Mouse (Mus musculus): ENCODE data around the gene Adam6b. TPM values are rescaled to one million over a fixed set of nuclear protein-coding genes. Genes with fewer than 3 reads are reported as not detected.
A peak's percentile ranks its signal among the peaks of the same experiment; 100 is the strongest.
"Not testable (repeated sequence)": the region's sequence is repeated elsewhere in the genome, so short reads cannot be mapped to it uniquely, and the experiment has no call there.

Gene Adam6b
- polyA plus RNA-seq (2015; fragmentation: Nextera tagmentation; extraction: Ambion mirVana): not detected in 2 replicates

DNA sequence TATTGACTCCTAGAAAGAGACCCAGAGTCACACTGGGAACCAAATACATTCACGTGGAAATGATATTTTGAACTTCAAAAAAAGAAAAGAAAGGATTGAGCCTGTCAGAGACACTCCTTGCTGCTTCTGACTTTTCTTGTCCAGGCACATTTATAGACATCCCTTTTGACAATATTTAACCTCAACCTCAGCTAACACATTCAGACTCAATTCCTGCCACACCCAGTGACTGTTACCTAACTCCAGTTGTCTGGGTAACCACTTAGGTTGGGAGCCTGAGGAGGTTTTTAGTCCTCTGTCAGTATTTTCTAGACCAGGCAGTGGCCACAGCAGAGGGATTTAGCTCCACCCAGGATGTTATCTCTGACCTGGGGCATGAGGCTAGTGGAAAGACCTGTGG is at the start of gene Adam6b:
Gene Adam6b, plus strand, starts transcription at position 301 of the 400 bp plus-strand sequence.
- H3K27ac ChIP-seq; ATAC-seq; H3K4me1 ChIP-seq (replicated peaks); H3K9me3 ChIP-seq; H3K27me3 ChIP-seq; H3K9ac ChIP-seq (replicated peaks); H3K4me3 ChIP-seq (replicated peaks); H3K4me2 ChIP-seq (replicated peaks); H3K36me3 ChIP-seq: not testable (repeated sequence)
- WGBS: 67% methylated on average over 1 of the region's 1 CpGs

- H3K9me3 ChIP-seq: 0 out of 2 replicates have a peak, but pooled peaks cover 5% of the 10 kb centered on the region
- H3K36me3 ChIP-seq: no peaks in the 10 kb centered on the region
- no peaks in the 10 kb centered on the region for H3K27me3 ChIP-seq
- WGBS: 97% methylated on average over 1 of the region's 1 CpGs
- no peak overlapping the region for H3K27ac ChIP-seq
- ATAC-seq: no peak
- H3K4me1 ChIP-seq (replicated peaks): no peaks in the 10 kb centered on the region
- no peak overlapping the region for H3K9ac ChIP-seq (replicated peaks)
- no peak overlapping the region for H3K4me3 ChIP-seq (replicated peaks)
- no peak overlapping the region for H3K4me2 ChIP-seq (replicated peaks)
Measured at GRCm38 (mm10) chr12:113446061-113446460, 43.2 kb upstream of the Adam6b start.

DNA sequence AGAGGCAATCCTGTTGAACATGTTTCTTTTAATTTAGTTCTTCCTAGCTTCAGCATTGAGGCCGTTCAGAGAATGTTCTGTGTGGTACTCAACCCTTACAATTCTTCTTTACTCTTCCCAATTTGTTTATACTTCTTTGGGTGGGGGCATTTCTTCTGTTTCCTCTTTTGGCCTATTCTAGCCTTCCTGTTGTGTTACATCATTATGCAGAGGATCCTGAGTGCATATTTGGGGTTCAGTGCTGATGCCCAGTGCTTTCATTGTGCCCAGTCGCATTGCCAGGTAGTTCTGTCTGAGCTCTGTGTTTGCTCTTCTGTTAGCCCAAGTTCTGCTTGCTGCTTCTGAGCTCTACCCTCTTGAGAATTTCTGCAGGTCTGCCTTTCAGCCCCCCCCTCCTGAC is 13.1 kb upstream of the Adam6b start:
- Histone ChIP-seq H3K9me3 (peaks cover 23% of the 10 kb centered on the region), H3K4me3 (replicated peaks) (no peak overlapping the region), H3K27ac (no peak overlapping the region), H3K27me3 (no peaks in the 10 kb centered on the region), H3K9ac (replicated peaks) (no peak overlapping the region), H3K36me3 (no peaks in the 10 kb centered on the region), H3K4me2 (replicated peaks) (no peak overlapping the region), H3K4me1 (replicated peaks) (no peaks in the 10 kb centered on the region)
- no peak for ATAC-seq
- WGBS: 79% methylated on average over 2 of the region's 2 CpGs

GRCm38 (mm10) chr12:113482147-113482546 is 7.2 kb upstream of the Adam6b start:
- no peaks in the 10 kb centered on the region for H3K27me3 ChIP-seq
- no peak overlapping the region for H3K27ac ChIP-seq
- no peaks in the 10 kb centered on the region for H3K36me3 ChIP-seq
- H3K9ac ChIP-seq (replicated peaks): no peak overlapping the region
- no peak overlapping the region for H3K4me3 ChIP-seq (replicated peaks)
- WGBS: 69% methylated on average over 2 of the region's 2 CpGs
- ATAC-seq: no peak
- H3K9me3 ChIP-seq: peaks cover 34% of the 10 kb centered on the region
- no peaks in the 10 kb centered on the region for H3K4me1 ChIP-seq (replicated peaks)
- no peak overlapping the region for H3K4me2 ChIP-seq (replicated peaks)

GRCm38 (mm10) chr12:113482661-113483389 is 6.5 kb upstream of the Adam6b start:
- H3K36me3 ChIP-seq: no peaks in the 10 kb centered on the region
- no peak overlapping the region for H3K9ac ChIP-seq (replicated peaks)
- WGBS: 49% methylated on average over 4 of the region's 4 CpGs
- H3K27ac ChIP-seq: no peak overlapping the region
- H3K4me1 ChIP-seq (replicated peaks): no peaks in the 10 kb centered on the region
- H3K4me3 ChIP-seq (replicated peaks): no peak overlapping the region
- no peak for ATAC-seq
- H3K4me2 ChIP-seq (replicated peaks): no peak overlapping the region
- H3K27me3 ChIP-seq: no peaks in the 10 kb centered on the region
- H3K9me3 ChIP-seq: peaks cover 33% of the 10 kb centered on the region

DNA sequence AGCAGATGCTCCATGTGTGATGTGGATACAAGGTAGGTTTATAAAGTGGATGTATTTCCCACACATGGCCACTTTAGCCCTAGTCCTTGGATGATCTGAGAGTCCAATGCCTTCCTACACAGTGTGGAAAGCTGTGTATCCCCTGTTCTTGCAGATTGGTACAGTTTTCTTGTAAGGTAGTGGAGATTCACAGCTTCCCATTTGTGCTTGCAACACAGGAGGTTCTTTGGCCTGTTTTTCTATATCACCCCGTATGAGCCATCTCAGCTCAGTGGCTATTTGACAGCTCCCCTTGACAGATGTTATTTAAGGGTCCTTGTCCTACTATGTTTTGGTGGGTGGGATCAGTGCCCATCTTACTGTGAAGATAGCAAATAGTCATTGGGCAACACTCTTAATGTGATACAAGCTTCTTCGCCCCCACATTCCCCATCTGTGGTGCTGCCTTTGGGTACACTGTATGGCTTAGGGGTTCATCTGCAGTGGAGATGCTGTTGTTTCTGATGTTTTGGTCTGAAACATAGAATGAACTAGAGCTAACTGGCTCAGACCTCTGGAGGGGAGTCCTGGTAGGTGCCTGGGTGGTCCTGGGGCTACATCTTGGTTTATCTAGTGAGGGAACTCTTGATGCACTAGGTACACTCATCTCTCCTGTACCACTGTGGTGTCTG is 5.7 kb upstream of the Adam6b start:
- H3K27ac ChIP-seq: no peak overlapping the region
- no peak overlapping the region for H3K9ac ChIP-seq (replicated peaks)
- no peaks in the 10 kb centered on the region for H3K36me3 ChIP-seq
- no peaks in the 10 kb centered on the region for H3K4me1 ChIP-seq (replicated peaks)
- no peak overlapping the region for H3K4me3 ChIP-seq (replicated peaks)
- no peak for ATAC-seq
- H3K27me3 ChIP-seq: no peaks in the 10 kb centered on the region
- H3K9me3 ChIP-seq: peaks cover 29% of the 10 kb centered on the region
- WGBS: 85% methylated on average over 2 of the region's 2 CpGs
- no peak overlapping the region for H3K4me2 ChIP-seq (replicated peaks)

DNA sequence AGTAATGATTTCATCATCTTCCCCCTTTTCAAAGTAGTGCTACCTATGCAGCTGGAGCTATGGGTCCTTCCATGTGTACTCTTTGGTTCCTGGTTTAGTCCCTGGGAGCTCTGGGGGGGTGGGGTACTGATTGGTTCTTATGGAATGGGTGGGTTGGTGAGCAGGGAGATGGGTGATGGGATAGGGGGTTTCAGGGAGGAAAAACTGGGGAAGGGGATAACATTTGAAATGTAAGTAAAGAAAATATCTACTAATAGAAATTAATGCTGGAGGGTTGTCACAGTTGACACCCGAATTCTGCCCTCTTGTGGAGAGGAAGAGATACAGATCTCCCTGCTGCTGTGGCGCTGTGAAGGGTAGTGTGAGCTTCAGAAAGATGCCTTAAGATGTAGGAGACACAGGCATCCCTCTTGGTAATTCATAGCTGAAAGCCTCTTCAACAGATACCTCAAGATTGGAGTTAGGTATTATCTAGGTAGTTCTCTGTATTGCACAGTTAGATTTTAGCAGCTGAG is 4.3 kb upstream of the Adam6b start:
- no peak for ATAC-seq
- no peak overlapping the region for H3K27ac ChIP-seq
- H3K9me3 ChIP-seq: peaks cover 26% of the 10 kb centered on the region
- no peaks in the 10 kb centered on the region for H3K4me1 ChIP-seq (replicated peaks)
- no peak overlapping the region for H3K4me2 ChIP-seq (replicated peaks)
- H3K27me3 ChIP-seq: no peaks in the 10 kb centered on the region
- WGBS: 47% methylated on average over 2 of the region's 2 CpGs
- H3K36me3 ChIP-seq: no peaks in the 10 kb centered on the region
- no peak overlapping the region for H3K4me3 ChIP-seq (replicated peaks)
- no peak overlapping the region for H3K9ac ChIP-seq (replicated peaks)

- peaks cover 14% of the 10 kb centered on the region; the same call in 1 of the 2 replicates for H3K9me3 ChIP-seq
- H3K27me3 ChIP-seq; H3K27ac ChIP-seq; H3K4me3 ChIP-seq (replicated peaks); H3K4me2 ChIP-seq (replicated peaks); H3K4me1 ChIP-seq (replicated peaks); H3K36me3 ChIP-seq; H3K9ac ChIP-seq (replicated peaks): not testable (repeated sequence)
- ATAC-seq: 0 out of 2 replicates have a peak, but pooled peaks have one; percentile 34
Measured at GRCm38 (mm10) chr12:113487693-113488092, 1.6 kb upstream of the Adam6b start.

GRCm38 (mm10) chr12:113525901-113526300 is 36.6 kb downstream of the Adam6b start:
- H3K27ac ChIP-seq: no peak overlapping the region
- no peak for ATAC-seq
- no peak overlapping the region for H3K9ac ChIP-seq (replicated peaks)
- peaks cover 38% of the 10 kb centered on the region for H3K9me3 ChIP-seq
- H3K4me3 ChIP-seq (replicated peaks): no peak overlapping the region
- no peaks in the 10 kb centered on the region for H3K36me3 ChIP-seq
- no peaks in the 10 kb centered on the region for H3K27me3 ChIP-seq
- no peaks in the 10 kb centered on the region for H3K4me1 ChIP-seq (replicated peaks)
- WGBS: 76% methylated on average over 2 of the region's 2 CpGs
- H3K4me2 ChIP-seq (replicated peaks): no peak overlapping the region

Other genes starting within 250 kb of the Adam6b start
- gene Adam6a, start 54.4 kb downstream of the Adam6b start, polyA plus RNA-seq (2015; fragmentation: Nextera tagmentation; extraction: Ambion mirVana): not detected in 2 replicates